Mouse (Mus musculus): ENCODE measurements around the gene S100pbp. TPM values are rescaled to one million over a fixed set of nuclear protein-coding genes. Genes with fewer than 3 reads are reported as not detected.
A peak's percentile ranks its signal among the peaks of the same experiment; 100 is the strongest.

The S100pbp gene
- polyA plus RNA-seq, 1 experiment from 2014 or later: 25.4 TPM

DNA sequence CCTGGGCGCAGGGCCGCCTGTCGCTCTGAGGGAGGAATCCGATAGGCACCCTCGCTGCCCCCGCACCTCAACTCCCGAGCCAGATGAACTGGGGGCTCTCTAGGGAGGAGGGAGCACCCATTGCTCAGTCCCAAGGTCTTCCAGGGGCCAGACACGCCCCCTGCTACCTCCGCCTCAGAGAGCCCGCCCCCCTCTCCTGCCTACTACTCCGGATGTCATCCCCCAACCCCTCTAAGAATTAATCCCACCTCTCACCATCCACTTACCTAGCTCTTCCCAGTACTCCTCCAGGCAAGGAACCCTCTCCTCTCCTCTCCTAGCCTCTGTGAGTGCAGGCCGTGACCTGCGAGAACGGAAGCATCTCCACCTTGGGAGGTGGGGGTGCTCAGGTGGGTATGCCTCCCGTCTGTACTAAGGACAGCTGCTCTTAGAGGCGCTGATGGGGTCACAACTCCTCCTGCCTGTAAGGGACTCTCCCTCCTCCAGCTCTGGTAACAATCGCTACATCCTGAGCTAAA lies 67.9 kb downstream of the S100pbp start, which contains the start of gene Hpca:
Gene Hpca (minus strand): TSS at position 468 of the 518 bp plus-strand sequence.
- H3K9ac ChIP-seq: peak within 1 kb of the TSS; percentile 51
- peak within 1 kb of the TSS; percentile 51 for H3K4me3 ChIP-seq
- H3K27me3 ChIP-seq: peaks cover 83% of the 10 kb centered on the region

DNA sequence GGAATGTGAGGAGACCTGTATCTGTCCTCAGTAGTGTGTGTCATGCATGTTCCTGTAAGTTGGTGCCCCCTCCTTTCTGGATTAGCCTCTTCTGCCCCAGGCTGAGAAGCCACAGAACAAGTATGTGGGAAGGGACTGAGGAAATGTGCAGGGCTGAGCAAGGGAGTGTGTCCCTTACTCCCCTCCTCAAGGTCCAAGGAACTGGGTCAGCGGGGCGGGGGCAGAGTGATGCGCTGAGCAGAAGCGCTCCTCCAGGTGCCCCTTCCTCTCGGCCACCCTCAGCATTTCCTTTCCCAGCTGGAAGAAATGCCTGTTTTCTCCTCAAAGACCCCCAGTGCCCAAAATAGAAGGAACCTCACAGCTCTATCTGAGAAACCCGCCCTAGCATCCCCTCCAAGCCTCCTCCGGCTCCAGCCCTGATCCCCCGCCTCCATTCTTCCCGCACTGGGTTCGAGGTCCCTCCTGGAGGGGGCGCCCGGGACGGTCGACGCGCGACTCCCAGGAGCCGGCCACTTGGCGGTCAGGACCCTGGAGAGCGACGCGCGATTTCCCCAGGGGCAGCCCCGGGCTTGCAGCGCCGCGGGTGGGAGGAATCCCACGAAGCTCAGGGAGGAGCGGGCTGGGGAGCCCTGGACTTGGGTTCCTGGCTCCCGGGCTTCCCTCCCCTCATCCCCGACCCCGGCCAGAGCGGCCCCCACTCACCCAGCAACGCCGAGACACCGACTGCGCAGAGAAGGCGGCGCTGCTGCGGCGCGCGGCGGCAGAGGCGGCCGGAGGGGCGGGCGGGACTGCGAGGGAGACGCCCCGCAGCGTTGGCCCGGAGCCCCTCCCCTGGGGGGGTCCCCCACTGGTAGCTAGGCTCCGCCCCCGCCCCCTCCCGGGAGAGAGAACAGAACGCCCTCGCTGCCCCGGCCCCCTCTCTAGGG lies 68.7 kb downstream of the S100pbp start:
- no peak for ATAC-seq (ENCODE audit: insufficient number of reproducible peaks, insufficient read depth, low FRiP score, low TSS enrichment, low read depth)
- H3K27ac ChIP-seq: no peak overlapping the region
- H3K4me2 ChIP-seq: peak overlapping the region; percentile 97
- peak overlapping the region; percentile 51 for H3K9ac ChIP-seq
- H3K36me3 ChIP-seq: no peaks in the 10 kb centered on the region
- H3K9me3 ChIP-seq: no peaks in the 10 kb centered on the region
- H3K27me3 ChIP-seq: peaks cover 80% of the 10 kb centered on the region
- H3K4me1 ChIP-seq: peaks cover 30% of the 10 kb centered on the region
- 1% methylated on average over 59 of the region's 59 CpGs for WGBS
- H3K4me3 ChIP-seq: peak overlapping the region; percentile 51

More for the DNA sequence above, 67.9 kb downstream of the S100pbp start, which contains the start of gene Hpca:
- Histone ChIP-seq H3K9me3 (no peaks in the 10 kb centered on the region), H3K4me2 (peak within 1 kb of the TSS; percentile 97), H3K27ac (no peak within 1 kb of the TSS), H3K4me1 (peaks cover 35% of the 10 kb centered on the region), H3K36me3 (no peaks in the 10 kb centered on the region)
- under 1% methylated on average over 17 of the region's 17 CpGs for WGBS
- 0 out of 2 replicates have a peak, but pooled peaks have one; percentile 13 for ATAC-seq (ENCODE audit: insufficient number of reproducible peaks, insufficient read depth, low FRiP score, low TSS enrichment, low read depth)

GRCm38 (mm10) chr4:129119708-129120107 lies 69.8 kb downstream of the S100pbp start:
- Histone ChIP-seq H3K36me3 (no peaks in the 10 kb centered on the region), H3K27me3 (peaks cover 76% of the 10 kb centered on the region), H3K27ac (no peak overlapping the region), H3K4me2 (no peak overlapping the region), H3K9ac (no peak overlapping the region), H3K4me1 (peaks cover 20% of the 10 kb centered on the region), H3K4me3 (no peak overlapping the region), H3K9me3 (no peaks in the 10 kb centered on the region)
- 65% methylated on average over 10 of the region's 10 CpGs for WGBS
- ATAC-seq (ENCODE audit: insufficient number of reproducible peaks, insufficient read depth, low FRiP score, low TSS enrichment, low read depth): no peak

DNA sequence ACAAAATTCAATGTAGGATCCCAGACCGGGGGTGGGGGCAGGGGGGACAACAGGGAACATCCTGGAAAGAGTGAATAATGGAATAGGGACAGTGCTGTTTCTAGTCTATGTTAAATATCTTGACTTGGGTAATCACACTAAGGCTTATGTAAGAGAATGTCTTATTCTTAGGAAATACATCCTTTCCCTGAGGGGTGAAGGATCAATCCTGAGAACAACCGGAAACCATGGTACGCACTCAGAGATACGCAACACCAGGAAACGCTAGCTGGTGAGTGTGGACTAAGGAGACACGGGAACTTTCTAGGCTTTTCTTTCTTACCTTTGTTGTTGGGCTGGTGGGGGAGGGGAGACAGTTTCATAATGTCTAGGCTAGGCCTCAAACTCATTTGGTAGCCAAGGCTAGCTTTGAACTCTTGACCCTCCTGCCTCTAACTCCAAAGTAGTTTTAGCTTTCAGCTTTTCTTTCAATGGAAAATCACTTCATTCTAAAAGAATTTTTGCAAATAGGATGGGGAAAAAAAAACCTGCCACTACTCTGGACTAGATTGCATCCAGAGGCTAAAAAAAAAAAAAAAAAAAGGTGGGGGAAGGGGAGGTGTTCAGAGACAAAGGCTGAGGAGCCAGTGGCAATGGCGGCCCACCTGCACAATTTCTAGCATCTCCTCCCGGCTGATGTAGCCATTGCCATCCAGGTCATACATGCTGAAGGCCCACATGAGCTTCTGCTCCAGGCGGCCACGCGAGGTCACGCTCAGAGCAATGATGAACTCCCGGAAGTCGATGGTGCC lies 71.6 kb downstream of the S100pbp start:
- Histone ChIP-seq H3K4me2 (no peak overlapping the region), H3K36me3 (no peaks in the 10 kb centered on the region), H3K4me3 (no peak overlapping the region), H3K9me3 (no peaks in the 10 kb centered on the region), H3K27ac (no peak overlapping the region), H3K4me1 (peaks cover 21% of the 10 kb centered on the region), H3K9ac (no peak overlapping the region), H3K27me3 (peaks cover 72% of the 10 kb centered on the region)
- ATAC-seq (ENCODE audit: insufficient number of reproducible peaks, insufficient read depth, low FRiP score, low TSS enrichment, low read depth): no peak
- 90% methylated on average over 14 of the region's 14 CpGs for WGBS

DNA sequence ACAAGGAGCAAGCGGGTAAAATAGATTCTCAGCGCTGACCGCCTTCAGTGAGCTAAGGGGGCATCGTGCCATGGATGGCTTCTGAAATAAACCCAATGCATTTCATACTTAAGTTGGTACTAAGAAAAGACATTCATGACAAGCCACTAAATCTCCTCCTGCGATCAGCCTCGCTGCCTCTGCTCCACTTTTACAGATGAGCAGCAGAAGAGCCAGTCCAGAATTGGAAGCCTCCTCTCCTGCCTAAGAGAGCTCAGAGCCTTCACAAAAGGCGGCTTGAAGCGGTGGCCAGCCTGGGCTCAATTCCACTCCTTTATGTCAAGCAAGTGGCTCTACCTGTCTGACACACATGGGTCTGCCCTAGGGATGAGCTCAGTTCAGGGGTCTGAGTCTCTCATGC lies 72.8 kb downstream of the S100pbp start:
- H3K4me2 ChIP-seq: no peak overlapping the region
- peaks cover 31% of the 10 kb centered on the region for H3K4me1 ChIP-seq
- H3K4me3 ChIP-seq: no peak overlapping the region
- peaks cover 62% of the 10 kb centered on the region for H3K27me3 ChIP-seq
- H3K27ac ChIP-seq: no peak overlapping the region
- H3K9me3 ChIP-seq: no peaks in the 10 kb centered on the region
- H3K36me3 ChIP-seq: no peaks in the 10 kb centered on the region
- no peak for ATAC-seq (ENCODE audit: insufficient number of reproducible peaks, insufficient read depth, low FRiP score, low TSS enrichment, low read depth)
- no peak overlapping the region for H3K9ac ChIP-seq
- 91% methylated on average over 8 of the region's 8 CpGs for WGBS

DNA sequence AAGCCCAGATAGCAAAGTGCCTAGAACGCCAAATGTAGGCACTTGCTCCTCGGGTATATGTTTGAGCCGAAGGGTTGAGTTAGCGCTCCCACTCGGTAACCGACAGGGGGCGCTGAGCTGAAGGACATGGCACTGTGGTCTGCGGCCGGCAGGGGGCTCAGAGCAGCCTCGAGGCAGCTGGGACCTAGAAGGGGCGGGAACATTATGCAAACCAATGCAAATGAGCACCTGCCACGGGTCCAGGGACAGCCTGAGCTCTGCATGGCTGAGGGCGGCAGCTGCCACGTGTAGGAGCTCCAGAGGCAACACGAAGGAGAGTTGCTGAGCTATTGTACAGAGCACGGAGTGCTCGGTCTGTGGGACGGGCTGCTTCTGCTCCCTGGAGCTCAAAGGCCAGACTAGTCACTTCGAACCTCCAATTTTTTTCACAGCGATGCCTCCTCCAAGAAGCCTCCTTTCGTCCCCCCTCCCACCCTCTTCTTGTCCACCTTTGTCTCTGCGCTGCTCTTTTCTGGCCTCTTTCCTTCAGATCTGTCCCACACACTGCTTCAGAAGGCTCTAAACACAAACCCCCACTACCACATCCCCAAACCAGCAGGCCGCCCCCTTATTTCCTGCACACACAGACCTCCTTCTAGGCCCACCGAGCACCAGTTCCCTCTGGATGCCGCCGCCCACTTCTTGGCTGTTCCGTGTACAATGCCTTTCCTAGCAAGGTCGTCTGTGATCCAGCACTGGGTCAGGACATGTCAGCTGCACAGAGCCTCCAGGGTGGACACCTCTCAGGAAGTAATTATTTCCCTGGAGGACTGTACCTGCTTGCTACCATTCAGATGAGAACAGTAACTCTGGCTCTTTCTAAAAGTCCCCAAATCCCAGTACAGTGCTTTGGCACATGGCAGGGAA lies 76.2 kb downstream of the S100pbp start:
- no peaks in the 10 kb centered on the region for H3K9me3 ChIP-seq
- no peak overlapping the region for H3K4me2 ChIP-seq
- WGBS: 32% methylated on average over 28 of the region's 28 CpGs
- H3K27me3 ChIP-seq: peaks cover 34% of the 10 kb centered on the region; the same call in 1 of the 2 replicates
- no peak overlapping the region; the same call in 1 of the 2 replicates for H3K9ac ChIP-seq
- H3K4me3 ChIP-seq: no peak overlapping the region
- no peak overlapping the region for H3K27ac ChIP-seq
- peaks cover 15% of the 10 kb centered on the region for H3K4me1 ChIP-seq
- H3K36me3 ChIP-seq: no peaks in the 10 kb centered on the region
- ATAC-seq (ENCODE audit: insufficient number of reproducible peaks, insufficient read depth, low FRiP score, low TSS enrichment, low read depth): no peak

- Histone ChIP-seq H3K9ac (0 out of 2 replicates have a peak overlapping the region, but pooled peaks have one; percentile 16), H3K4me2 (no peak overlapping the region), H3K27ac (no peak overlapping the region; the same call in 1 of the 2 replicates), H3K9me3 (no peaks in the 10 kb centered on the region), H3K4me3 (no peak overlapping the region), H3K36me3 (no peaks in the 10 kb centered on the region), H3K27me3 (peaks cover 43% of the 10 kb centered on the region), H3K4me1 (peaks cover 15% of the 10 kb centered on the region)
- ATAC-seq (ENCODE audit: insufficient number of reproducible peaks, insufficient read depth, low FRiP score, low TSS enrichment, low read depth): no peak
- 52% methylated on average over 13 of the region's 13 CpGs for WGBS
Measured at GRCm38 (mm10) chr4:129112231-129112630, 77.3 kb downstream of the S100pbp start.

DNA sequence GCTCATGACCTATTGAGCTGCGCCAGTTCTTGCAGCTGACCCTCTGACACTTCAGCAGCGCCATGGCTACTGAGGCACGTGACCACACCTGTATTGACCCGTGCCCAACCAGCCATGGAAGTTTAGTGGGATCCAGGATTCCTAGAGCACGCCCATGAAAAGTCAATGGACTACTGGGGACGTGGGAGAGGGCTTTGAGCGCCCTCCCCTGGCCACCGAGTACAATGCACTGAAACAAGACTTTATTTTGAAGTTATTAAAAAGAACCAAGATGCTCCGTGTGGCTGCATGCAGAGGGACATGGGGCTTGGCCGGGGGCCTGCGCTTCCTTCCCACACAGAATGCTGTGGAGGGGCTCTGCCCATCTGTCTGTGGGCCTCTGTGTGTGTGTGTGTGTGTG lies 78.2 kb downstream of the S100pbp start:
- Histone ChIP-seq H3K4me3 (no peak overlapping the region), H3K9ac (no peak overlapping the region), H3K27ac (no peak overlapping the region), H3K9me3 (no peaks in the 10 kb centered on the region), H3K27me3 (peaks cover 45% of the 10 kb centered on the region), H3K36me3 (no peaks in the 10 kb centered on the region), H3K4me1 (peaks cover 15% of the 10 kb centered on the region), H3K4me2 (no peak overlapping the region)
- WGBS: 55% methylated on average over 11 of the region's 11 CpGs
- no peak for ATAC-seq (ENCODE audit: insufficient number of reproducible peaks, insufficient read depth, low FRiP score, low TSS enrichment, low read depth)

- no peak overlapping the region for H3K4me2 ChIP-seq
- H3K27me3 ChIP-seq: peaks cover 46% of the 10 kb centered on the region
- no peak overlapping the region for H3K9ac ChIP-seq
- ATAC-seq (ENCODE audit: insufficient number of reproducible peaks, insufficient read depth, low FRiP score, low TSS enrichment, low read depth): no peak; the same call in 1 of the 2 replicates
- no peaks in the 10 kb centered on the region for H3K9me3 ChIP-seq
- H3K4me1 ChIP-seq: peaks cover 19% of the 10 kb centered on the region
- WGBS: 87% methylated on average over 6 of the region's 6 CpGs
- no peak overlapping the region for H3K27ac ChIP-seq
- H3K4me3 ChIP-seq: no peak overlapping the region
- no peaks in the 10 kb centered on the region for H3K36me3 ChIP-seq
Measured at GRCm38 (mm10) chr4:129110804-129111203, 78.7 kb downstream of the S100pbp start.

- no peak overlapping the region for H3K9ac ChIP-seq
- no peak overlapping the region for H3K4me3 ChIP-seq
- peaks cover 50% of the 10 kb centered on the region for H3K27me3 ChIP-seq
- ATAC-seq (ENCODE audit: insufficient number of reproducible peaks, insufficient read depth, low FRiP score, low TSS enrichment, low read depth): no peak
- 84% methylated on average over 7 of the region's 7 CpGs for WGBS
- H3K9me3 ChIP-seq: no peaks in the 10 kb centered on the region
- peaks cover 25% of the 10 kb centered on the region for H3K4me1 ChIP-seq
- H3K4me2 ChIP-seq: no peak overlapping the region
- H3K27ac ChIP-seq: no peak overlapping the region
- no peaks in the 10 kb centered on the region for H3K36me3 ChIP-seq
Measured at GRCm38 (mm10) chr4:129108624-129109023, 80.9 kb downstream of the S100pbp start.

All from embryonic facial prominence, embryonic 13.5 days (tissue).